Mouse (Mus musculus) adrenal gland (tissue): ENCODE results near the gene Layn.

ENCODE experiments used
- intact Hi-C: fragments of 180-260 bp; cut with DNase I; formaldehyde crosslinking; loops from one replicate; pipeline ENCODE4 v1.15.1; 2025
- microRNA-seq, 2 experiments: library from miRNA; unstranded; fragments of <30 nt; microRNA quantifications; one replicate each; pipeline ENCODE4; 2019

Gene Layn

DNA sequence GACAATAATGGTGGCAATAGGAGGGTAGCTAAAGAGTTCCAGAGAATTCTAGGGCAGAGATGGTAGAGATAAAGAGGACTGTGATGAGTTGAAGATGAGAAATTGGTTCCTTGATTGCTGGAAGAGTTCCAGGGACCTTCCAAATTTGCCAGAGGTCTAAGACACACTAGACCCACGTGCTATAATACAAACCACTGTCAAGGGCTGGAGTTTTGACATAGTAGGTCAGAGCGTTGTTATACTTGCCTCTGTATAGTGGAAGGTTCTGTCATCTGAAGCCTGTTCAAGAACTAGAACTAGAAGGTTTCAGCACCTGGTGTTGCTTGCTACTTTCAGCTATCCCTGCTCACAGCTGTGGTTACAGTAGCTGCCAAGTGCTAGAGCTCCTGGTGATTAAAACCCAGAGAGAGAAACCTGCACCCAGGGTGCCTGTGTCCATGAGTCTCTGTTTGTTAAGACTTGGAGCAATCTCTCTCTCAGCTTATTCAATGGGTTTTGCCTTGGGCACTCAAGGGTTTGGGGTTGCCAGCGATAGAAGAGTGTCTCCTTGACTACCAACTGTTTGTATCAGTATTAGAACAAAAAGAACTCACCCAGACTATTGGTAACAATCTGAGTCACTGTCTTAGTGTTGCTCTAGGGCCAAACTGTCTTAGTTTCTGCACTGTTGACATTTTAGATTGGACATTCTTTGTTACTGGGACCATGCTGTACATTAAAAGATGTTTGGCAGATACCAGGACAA is 43.9 kb downstream of the Layn start:
- intact Hi-C loops: no loop called here

DNA sequence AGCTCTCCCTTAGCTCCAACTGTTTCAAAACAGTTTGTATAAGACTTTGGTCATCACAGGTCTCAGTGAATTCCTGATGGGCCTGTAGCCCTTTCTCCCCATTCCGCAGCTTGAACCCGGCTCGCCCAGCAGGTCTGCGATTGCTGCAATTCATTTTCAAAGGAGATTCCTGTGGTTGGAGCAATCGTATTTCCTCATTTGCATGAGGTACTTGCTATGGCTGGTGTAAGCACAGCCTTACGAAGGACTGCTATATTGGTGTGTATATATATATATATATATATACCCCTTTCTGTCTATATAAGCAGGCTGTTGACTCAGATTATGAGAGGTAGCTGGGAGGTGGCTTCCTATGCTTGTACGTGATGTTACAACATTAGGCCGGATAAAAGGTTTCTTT is 44.6 kb downstream of the Layn start:
- intact Hi-C loops: no loop called here

DNA sequence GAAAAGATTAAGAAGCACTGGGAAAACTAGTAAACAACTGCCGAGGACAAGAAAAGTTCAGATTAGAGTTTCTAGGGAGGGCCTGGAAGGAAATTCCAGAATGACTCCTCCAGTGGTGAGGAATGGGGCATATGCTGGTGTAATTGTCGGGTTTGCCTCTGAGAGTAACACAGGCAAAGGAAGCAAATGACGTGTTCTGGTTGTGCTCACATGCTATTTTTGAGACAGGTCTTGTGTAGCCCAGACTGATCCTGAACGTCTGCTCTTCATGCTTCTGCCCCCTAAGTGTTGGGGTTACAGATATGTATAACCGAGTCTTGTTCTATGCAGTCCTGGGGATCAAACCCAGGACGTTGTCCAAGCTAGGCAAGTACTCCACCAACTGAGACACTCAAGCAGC is 45.3 kb downstream of the Layn start:
- intact Hi-C loops: no loop called here

DNA sequence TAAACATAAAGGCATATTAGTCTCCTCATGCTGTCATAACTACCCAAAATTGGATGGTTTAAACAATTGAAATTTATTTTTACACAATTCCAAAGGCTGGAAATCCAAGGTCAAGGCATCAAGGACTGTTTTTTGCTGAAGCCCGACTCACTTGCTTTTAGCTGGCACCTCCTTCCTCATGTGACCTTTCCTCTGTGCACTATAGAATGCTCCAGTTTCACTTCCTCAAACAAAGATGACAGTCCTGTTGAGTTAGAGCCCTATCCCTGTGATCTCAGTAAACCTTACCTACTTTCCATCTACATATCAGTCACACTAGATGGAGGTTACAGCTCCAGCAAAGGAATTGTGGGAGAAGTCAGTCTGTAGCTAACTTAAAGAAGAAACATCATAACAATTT is 46.7 kb downstream of the Layn start:
- intact Hi-C loops: no loop called here

DNA sequence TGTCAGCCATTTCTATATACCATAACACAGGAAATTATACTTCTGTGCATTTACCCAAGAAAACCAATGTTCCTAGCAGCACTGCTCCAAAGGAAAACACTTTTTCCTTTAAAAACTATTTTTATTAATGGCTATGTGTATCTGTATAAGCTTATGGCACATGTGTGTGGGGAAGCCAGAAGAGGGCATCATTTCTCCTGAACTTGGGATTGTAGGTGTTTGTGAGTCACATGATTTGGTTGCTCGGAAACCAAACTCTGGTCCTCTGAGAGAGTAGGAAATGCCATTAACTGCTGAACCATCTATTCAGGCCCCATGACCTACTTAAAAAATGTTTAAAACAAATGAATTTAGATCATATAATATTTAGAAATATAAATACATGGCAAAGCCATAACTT is 49.9 kb downstream of the Layn start:
- intact Hi-C loops: no loop called here

DNA sequence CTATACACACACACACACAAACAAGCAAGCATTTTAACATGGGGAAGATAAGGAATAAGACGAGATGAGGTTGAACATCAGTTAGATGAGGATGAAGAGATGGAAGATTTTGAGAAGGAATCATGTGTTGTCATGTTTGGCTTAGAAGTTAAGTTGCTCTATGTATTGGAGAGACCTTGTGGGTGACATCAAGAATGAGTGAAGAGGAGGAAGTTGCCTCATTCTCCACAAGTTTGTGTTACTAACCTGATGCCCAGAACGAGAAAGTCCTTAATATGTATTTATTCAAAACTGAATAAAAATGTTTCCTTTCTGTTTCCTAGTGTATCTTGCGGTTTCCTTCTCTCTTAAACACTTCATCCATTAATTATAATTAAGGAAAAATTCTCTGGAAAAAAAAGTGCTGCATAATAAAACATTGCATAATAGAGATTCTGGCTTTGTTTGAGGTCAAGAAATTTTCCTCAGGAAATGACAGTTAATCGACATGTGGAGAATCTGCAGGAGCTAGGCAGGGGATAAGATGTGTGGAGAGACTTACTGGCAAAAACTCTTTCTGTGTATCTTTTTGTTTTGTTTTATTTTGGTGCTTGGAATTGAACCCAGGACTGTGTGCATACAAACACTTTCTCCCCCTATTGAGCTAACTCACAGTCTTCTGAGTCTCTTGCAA is 55.6 kb downstream of the Layn start:
- intact Hi-C loops: no loop called here

DNA sequence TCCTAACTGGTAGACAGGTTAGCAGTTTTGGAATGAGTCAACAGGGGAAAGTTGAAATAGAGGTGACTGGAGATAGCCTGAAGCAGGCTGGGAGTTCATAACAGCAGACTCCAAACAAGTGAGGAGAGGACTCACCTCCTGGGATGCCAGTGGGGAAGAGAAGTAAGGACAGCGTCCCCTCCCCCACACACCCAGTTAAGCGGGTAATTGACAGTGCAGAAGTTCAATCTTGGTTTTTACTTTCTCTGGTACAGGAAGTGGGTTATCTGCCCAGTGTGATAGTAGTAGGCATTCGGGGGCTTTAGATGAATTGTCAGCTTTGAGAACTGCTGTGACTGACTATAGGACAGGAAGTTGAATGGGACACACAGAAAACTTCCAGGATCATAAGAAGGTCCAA is 56.5 kb downstream of the Layn start:
- intact Hi-C loops: no loop called here

DNA sequence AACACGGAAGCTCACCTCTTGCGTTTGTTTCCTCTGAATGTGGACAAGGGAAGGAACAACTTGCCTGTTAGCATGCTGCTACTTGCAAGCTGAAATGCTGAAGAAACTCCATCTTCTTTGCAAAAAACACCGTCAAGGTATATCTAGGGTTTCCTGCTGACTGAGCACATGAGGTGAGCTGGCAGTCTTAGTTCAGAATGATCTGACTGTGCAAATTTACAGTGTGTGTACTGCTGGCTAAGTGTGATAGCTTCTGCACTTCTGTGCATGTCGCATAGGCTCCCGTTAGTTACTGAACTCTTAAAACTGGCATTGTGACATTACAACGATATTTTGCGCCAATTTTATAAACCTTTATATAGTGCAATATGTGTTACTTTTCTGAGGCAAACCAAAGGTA is 57.2 kb downstream of the Layn start:
- intact Hi-C loops: no loop called here

DNA sequence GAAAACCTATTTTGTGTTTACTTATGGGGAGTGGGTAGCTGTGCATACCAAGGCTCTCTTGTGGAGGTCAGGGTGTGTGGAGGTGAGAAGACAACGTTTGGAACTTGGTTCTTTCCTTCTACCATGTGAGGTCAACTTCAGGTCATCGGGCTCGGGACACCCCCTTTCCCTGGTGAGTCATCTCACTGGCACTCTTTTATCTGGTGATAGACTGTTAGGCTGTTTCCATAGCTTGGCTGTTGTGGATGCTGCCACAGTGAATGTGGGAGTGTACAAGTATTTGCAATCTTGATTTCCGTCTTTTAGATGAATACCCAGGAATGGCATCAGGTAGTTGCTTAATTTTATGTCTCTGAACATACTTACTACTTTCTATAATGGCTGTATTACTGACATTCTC is 61.2 kb downstream of the Layn start:
- intact Hi-C loops: no loop called here

DNA sequence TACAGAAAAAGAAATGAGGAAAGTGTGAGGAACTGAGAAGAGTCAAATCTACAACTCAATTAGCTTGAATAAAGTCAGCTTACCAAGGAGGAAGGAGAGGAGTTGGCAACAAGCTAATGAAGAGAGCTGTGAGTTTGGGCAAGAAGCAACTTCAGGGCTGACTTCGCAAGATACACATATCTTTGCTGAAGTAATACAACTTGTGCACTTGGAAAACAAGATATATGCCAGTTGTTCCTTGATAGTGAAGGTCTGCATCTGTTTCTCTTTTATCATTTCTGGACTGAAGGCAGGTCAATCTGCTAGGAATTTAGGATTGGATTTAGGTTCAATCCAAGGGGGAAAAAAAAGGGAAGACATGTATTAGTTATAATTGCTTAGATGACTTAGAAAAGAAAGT is 63.2 kb downstream of the Layn start:
- intact Hi-C loops: no loop called here

DNA sequence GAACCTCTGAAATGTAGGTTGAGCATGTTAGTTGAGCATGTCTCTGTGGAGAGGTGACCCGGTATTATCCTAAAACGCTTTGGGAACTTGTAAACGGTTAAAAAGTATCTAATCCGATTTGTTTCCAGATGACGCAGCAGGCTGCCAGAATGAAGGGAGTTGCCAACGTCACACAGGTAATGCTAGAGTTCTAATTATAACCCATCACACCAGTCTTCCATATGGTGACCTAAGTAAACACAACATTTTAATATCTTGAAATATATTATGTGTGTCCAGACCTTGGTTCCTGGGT is 67.3 kb downstream of the Layn start:
- intact Hi-C loops: loop anchor here (2.0 kb wide), 1 partner anchor 161 kb away; no protein-coding TSS in a partner anchor

DNA sequence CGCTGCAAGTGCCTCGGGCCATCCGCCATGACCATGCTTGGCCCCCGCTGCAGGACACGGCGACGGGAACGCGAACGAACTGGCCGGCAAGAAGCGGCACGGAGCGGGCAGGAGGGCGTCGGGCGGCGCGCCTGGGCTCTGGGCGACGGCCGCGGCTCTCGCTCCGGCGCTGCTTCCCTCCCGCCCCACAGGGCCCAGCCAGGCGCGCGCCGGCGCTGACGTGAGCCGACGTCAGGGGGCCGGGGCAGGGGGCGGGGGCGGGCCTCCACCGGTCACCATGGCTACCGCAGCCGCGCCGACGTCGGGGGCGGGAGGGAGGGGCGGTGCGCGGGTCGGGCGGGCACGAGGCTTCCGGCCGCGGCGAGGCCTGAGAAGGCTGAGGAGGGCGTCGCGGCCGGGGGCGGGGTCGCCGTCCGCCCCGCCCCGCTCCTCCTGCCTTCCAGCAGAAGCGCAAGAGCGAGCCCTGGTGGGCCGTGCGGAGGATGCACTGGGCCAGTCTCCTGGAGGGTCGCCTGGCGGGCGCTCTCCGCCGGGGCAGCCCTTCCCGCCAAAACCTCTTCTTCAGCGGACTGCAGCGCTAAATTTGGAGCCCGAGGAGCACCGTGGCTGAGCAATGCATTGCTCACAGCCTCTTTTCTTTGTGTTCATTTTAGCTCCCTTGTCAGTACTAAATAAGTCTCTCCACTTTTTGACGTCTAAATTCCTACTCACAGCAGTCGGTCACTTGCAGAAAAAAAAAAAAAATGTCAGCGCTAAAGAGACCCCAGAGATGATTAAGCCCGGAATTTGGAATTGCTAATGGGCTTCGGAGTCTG is 67.8 kb downstream of the Layn start, which contains the start of gene Sik2:
Gene Sik2 (minus strand): TSS at position 233 of the 815 bp plus-strand sequence.
- intact Hi-C loops: loop anchor here (2.0 kb wide), 1 partner anchor 160 kb away; no protein-coding TSS in a partner anchor

DNA sequence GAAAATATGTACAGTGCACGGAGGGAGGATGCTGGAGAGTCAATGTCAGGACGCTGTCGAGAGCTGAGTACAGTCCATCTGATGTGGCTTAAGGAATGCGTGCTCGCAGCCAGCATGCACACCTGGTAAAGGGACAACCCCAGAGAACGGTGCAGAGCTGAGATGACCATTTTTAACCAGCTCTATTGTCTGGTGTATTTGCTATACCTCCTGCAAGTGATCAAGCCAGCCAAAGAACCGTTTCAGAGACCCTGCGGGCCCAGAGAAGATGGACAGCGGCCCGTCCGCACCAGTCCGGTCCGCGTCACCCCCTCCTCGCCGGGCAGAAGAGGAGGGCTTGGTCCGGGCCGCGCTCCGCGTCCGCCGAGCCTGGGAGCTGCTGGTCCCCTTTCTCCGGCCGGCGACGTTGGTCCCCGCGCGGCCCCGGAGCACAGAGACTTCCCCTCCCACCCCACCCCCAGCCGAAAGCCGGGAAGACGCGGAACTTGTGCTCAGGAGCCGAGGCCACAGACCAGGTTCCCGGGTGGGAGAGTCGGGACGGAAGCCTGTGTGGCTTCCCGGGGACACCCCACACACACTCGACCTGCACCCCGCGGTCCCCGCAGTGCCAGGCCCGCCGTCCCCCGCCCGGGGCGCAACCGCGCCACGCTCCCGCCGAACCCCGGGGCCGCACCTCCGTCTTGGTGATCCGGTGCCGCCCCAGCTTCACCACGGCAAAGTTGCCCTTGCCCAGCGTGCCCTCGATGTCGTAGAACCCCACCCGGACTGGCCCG is 68.6 kb downstream of the Layn start:
- intact Hi-C loops: loop anchor here (2.0 kb wide), 1 partner anchor 159 kb away; no protein-coding TSS in a partner anchor

DNA sequence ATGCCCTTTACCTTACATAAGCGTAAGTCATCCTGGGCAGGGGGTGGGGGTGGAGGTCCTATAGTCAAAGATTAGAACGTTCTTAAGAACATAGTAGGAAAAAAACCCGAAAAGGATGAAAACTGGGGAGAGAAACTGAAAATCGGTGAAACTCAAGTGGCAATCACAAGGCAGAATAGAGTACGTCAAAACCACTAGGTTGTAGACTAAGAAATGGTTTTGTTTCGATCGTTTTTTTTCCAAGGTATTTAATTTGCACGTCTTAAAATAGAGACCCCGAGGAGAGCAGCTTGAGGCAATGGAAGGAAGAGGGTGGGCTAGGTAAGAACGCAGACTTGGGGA is 69.2 kb downstream of the Layn start:
- intact Hi-C loops: loop anchor here (2.0 kb wide), 1 partner anchor 159 kb away; no protein-coding TSS in a partner anchor

DNA sequence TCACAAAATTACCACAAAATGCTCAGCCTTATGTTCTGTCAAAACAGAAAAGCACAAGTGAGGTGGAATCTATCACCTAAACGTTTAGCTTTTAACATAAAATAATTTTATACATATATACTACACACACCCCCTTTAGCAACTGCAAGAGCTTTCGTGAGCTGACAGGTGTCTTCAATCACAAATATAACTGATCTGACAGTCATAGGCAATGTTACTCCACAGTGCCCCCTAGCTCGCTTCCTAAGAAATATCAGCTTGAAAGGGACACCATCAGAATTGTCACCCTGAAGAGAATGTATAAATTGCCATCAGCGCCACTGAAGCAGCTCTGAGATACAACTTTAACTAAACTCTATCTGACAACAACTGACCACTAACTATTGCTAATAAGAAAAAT is 70.0 kb downstream of the Layn start:
- intact Hi-C loops: no loop called here

Small RNA genes lying within 50 kb of the gene (microRNA-seq; reads per million reads assigned to microRNA genes)
- gene Mir34b: 46.2 to 103 reads per million in 2 experiments
- 2,197 to 3,904 reads per million in 2 experiments for gene Mir34c
